Mouse (Mus musculus): ENCODE measurements around the gene Naa38. TPM values are rescaled to one million over a fixed set of nuclear protein-coding genes. Genes with fewer than 3 reads are reported as not detected.

Gene Naa38
- total and polyA plus RNA-seq, 2 experiments from 2014 or later: 99.0 to 162 TPM

DNA sequence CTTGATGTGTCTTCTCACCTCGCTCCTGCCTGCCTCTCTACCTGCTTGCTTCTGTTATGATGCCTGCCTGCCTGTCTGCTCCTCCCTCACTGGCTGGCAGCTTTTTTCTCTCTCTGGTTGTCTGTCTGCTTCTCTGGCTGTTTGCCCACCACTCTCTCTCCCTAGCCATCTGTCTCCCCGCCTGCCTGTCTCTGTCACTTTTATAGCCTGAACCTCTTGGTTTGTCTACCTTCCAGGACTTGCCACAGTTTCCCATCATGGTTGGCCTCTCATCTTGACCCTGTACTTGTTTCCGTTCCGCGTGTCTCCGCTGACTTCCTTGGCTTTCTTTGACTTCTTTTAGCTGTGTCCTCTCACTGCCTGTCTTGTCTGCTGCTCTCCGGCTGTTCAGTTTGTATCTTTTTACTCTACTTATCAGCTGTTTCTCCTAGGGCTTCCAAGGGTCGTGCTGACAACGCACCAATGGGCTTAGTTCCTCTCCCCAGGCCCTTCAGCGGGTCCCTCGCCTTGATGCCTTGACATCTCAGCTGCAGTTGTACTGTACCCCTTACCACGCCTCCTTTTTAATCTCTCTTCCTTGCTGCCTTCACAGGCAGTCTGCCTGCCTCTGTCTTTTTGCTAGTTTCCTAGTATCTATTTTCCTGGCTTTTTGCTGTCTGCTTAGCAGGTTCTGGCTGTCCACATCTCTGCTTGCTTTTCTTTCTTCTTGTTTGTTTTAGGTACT is 23.1 kb upstream of the Naa38 start:
- TF ChIP-seq CTCF (IDR thresholded peaks at IDR 0.05; ENCODE audit: low read depth): no peak
- Histone ChIP-seq H3K27me3 (ENCODE audit: insufficient read depth, low read length) (no peaks in the 10 kb centered on the region), H3K4me2 (ENCODE audit: low read depth, low read length) (peak overlapping the region; percentile 36), H3K4me1 (ENCODE audit: insufficient read depth, low read length) (peaks cover 7% of the 10 kb centered on the region; the same call in 1 of the 2 replicates), H3K27ac (peak overlapping the region; percentile 70), H3K36me3 (ENCODE audit: insufficient read depth, low read length) (no peaks in the 10 kb centered on the region; the same call in 1 of the 2 replicates), H3K9ac (replicated peaks; ENCODE audit: low read length) (no peak overlapping the region), H3K4me3 (ENCODE audit: low read length) (no peak overlapping the region), H3K9me3 (ENCODE audit: low read length) (no peaks in the 10 kb centered on the region)
- ATAC-seq (no peak), DNase-seq (ENCODE audit: low spot score) (peak; percentile 69)
- WGBS: 26% methylated on average over 12 of the region's 12 CpGs

GRCm38 (mm10) chr11:69372780-69373170 is 22.5 kb upstream of the Naa38 start:
- peak; percentile 66 for TF ChIP-seq CTCF (IDR thresholded peaks at IDR 0.05; ENCODE audit: low read depth)
- Histone ChIP-seq H3K4me2 (ENCODE audit: low read depth, low read length) (no peak overlapping the region), H3K27ac (peak overlapping the region; percentile 70; the same call in 1 of the 2 replicates), H3K4me1 (ENCODE audit: insufficient read depth, low read length) (peaks cover 7% of the 10 kb centered on the region; the same call in 1 of the 2 replicates), H3K9ac (replicated peaks; ENCODE audit: low read length) (no peak overlapping the region), H3K27me3 (ENCODE audit: insufficient read depth, low read length) (no peaks in the 10 kb centered on the region), H3K36me3 (ENCODE audit: insufficient read depth, low read length) (no peaks in the 10 kb centered on the region; the same call in 1 of the 2 replicates), H3K9me3 (ENCODE audit: low read length) (no peaks in the 10 kb centered on the region), H3K4me3 (ENCODE audit: low read length) (no peak overlapping the region)
- 65% methylated on average over 3 of the region's 3 CpGs for WGBS
- no peak for ATAC-seq
- no peak for DNase-seq (ENCODE audit: low spot score)

- no peak overlapping the region for H3K4me2 ChIP-seq (ENCODE audit: low read depth, low read length)
- no peak overlapping the region for H3K27ac ChIP-seq
- no peaks in the 10 kb centered on the region for H3K9me3 ChIP-seq (ENCODE audit: low read length)
- TF ChIP-seq CTCF (IDR thresholded peaks at IDR 0.05; ENCODE audit: low read depth): no peak
- H3K27me3 ChIP-seq (ENCODE audit: insufficient read depth, low read length): no peaks in the 10 kb centered on the region
- DNase-seq (ENCODE audit: low spot score): no peak
- WGBS: 94% methylated on average over 16 of the region's 16 CpGs
- H3K36me3 ChIP-seq (ENCODE audit: insufficient read depth, low read length): no peaks in the 10 kb centered on the region; the same call in 1 of the 2 replicates
- ATAC-seq: no peak
- H3K4me1 ChIP-seq (ENCODE audit: insufficient read depth, low read length): peaks cover 7% of the 10 kb centered on the region; the same call in 1 of the 2 replicates
- H3K4me3 ChIP-seq (ENCODE audit: low read length): no peak overlapping the region
- H3K9ac ChIP-seq (replicated peaks; ENCODE audit: low read length): no peak overlapping the region
These were observed 21.9 kb upstream of the Naa38 start for GRCm38 (mm10) chr11:69373223-69373965.

DNA sequence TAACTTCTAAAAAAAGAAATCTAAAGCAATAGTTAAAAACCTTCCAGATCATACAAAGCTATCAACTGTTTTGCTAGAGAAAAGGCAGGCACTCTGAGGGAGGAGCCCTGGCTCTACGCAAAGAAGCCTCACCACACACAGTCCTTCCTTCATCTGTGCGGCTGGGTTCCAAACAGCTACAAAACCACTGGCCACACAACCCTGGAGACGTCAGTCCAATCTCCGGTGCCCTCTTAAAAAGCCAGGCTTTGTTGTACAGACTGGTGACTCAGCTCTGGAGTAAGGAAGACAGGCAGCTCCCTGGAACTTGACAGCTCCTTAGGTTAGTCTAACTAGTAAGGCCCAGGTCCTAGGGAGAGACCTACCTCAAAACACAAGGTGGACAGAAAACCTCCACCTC is 19.6 kb upstream of the Naa38 start:
- no peak for TF ChIP-seq CTCF (IDR thresholded peaks at IDR 0.05; ENCODE audit: low read depth)
- H3K27ac ChIP-seq: no peak overlapping the region
- H3K9me3 ChIP-seq (ENCODE audit: low read length): no peaks in the 10 kb centered on the region
- DNase-seq (ENCODE audit: low spot score): no peak
- H3K9ac ChIP-seq (replicated peaks; ENCODE audit: low read length): no peak overlapping the region
- no peak overlapping the region for H3K4me3 ChIP-seq (ENCODE audit: low read length)
- no peak overlapping the region for H3K4me2 ChIP-seq (ENCODE audit: low read depth, low read length)
- no peaks in the 10 kb centered on the region; the same call in 1 of the 2 replicates for H3K36me3 ChIP-seq (ENCODE audit: insufficient read depth, low read length)
- H3K27me3 ChIP-seq (ENCODE audit: insufficient read depth, low read length): no peaks in the 10 kb centered on the region
- no peak for ATAC-seq
- WGBS: 86% methylated on average over 4 of the region's 4 CpGs
- peaks cover 7% of the 10 kb centered on the region; the same call in 1 of the 2 replicates for H3K4me1 ChIP-seq (ENCODE audit: insufficient read depth, low read length)

DNA sequence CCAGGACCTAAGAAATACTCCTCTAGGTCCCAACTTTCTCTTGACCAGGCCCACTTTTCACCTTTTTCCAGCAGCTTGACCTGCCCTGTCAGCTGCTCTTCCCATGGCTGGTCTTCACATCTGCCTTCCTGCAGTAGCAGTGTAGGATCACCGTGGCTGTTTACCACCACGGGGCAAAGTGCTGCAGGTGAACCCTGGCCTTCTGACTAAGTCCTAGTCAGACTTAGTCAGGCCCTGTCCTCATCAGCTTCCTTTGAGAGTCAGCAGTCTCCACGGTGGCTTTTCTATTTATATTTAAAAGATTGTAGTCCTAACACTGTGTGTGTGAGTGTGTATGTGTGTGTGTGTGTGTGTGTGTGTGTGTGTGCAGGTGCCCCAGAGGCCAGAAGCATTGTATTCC is 17.5 kb upstream of the Naa38 start:
- Histone ChIP-seq H3K36me3 (ENCODE audit: insufficient read depth, low read length) (no peaks in the 10 kb centered on the region; the same call in 1 of the 2 replicates), H3K9me3 (ENCODE audit: low read length) (no peaks in the 10 kb centered on the region), H3K4me2 (ENCODE audit: low read depth, low read length) (no peak overlapping the region), H3K9ac (replicated peaks; ENCODE audit: low read length) (no peak overlapping the region), H3K4me3 (ENCODE audit: low read length) (no peak overlapping the region), H3K4me1 (ENCODE audit: insufficient read depth, low read length) (no peaks in the 10 kb centered on the region), H3K27me3 (ENCODE audit: insufficient read depth, low read length) (no peaks in the 10 kb centered on the region), H3K27ac (no peak overlapping the region)
- no peak for DNase-seq (ENCODE audit: low spot score)
- 85% methylated on average over 3 of the region's 3 CpGs for WGBS
- ATAC-seq: no peak
- no peak for TF ChIP-seq CTCF (IDR thresholded peaks at IDR 0.05; ENCODE audit: low read depth)

GRCm38 (mm10) chr11:69379600-69379999 is 15.7 kb upstream of the Naa38 start:
- Histone ChIP-seq H3K36me3 (ENCODE audit: insufficient read depth, low read length) (no peaks in the 10 kb centered on the region; the same call in 1 of the 2 replicates), H3K9ac (replicated peaks; ENCODE audit: low read length) (no peak overlapping the region), H3K4me3 (ENCODE audit: low read length) (no peak overlapping the region), H3K4me1 (ENCODE audit: insufficient read depth, low read length) (no peaks in the 10 kb centered on the region), H3K27ac (no peak overlapping the region), H3K27me3 (ENCODE audit: insufficient read depth, low read length) (no peaks in the 10 kb centered on the region), H3K9me3 (ENCODE audit: low read length) (no peaks in the 10 kb centered on the region), H3K4me2 (ENCODE audit: low read depth, low read length) (no peak overlapping the region)
- DNase-seq (ENCODE audit: low spot score): no peak
- ATAC-seq: no peak
- WGBS: 93% methylated on average over 3 of the region's 3 CpGs
- no peak for TF ChIP-seq CTCF (IDR thresholded peaks at IDR 0.05; ENCODE audit: low read depth)
